Mouse (Mus musculus): ENCODE data around the gene Azin2. TPM values are rescaled to one million over a fixed set of nuclear protein-coding genes. Genes with fewer than 3 reads are reported as not detected.

Gene Azin2
- polyA plus RNA-seq, 1 experiment from 2014 or later = 10.8 TPM

DNA sequence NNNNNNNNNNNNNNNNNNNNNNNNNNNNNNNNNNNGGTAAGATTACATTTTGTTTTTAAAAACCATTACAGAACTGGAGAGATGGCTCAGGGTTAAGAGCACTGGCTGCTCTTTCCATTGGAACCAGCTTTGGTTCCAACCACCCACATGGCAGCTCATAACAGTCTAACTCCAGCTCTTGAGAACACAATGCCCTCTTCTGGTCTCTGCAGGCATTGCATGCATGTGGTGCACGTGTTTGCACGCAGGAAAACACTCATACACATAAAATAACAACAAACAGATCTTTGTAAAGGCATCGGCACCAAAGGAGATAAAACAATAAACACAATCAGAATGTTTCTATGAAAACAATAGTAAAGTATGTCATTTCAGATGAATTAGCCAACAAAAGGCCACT lies 19.9 kb downstream of the Azin2 start:
- DNase-seq (ENCODE audit: low spot score) = no peak

DNA sequence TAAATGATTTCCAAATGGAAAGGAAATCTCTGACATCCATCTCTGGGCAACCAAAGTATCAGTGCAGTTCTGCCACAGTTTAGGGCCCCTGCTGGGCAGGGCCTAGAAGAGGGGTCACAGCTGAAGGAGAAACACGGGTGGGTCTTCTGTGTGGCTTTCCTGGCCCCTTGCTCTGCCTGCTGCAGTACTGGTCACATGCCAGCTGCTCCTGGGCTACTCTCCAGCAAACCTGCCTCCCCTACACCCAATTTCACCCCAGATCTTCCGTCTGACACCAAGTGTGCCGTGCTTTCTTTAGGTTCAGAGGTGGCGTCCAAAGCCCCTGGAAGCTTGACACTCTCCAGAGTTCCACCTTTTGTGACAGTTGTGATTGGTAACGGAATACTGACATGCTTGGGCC lies 26.6 kb downstream of the Azin2 start:
- no peaks in the 10 kb centered on the region for H3K36me3 ChIP-seq (ENCODE audit: control insufficient read depth, insufficient read depth, low read length)
- H3K27ac ChIP-seq (ENCODE audit: low read depth, low read length) = no peak overlapping the region
- no peak overlapping the region for H3K9ac ChIP-seq (ENCODE audit: low read depth, low read length)
- no peaks in the 10 kb centered on the region for H3K4me1 ChIP-seq (replicated peaks; ENCODE audit: control insufficient read depth, insufficient read depth, low read length)
- no peak for ATAC-seq (ENCODE audit: low FRiP score)
- DNase-seq (ENCODE audit: low spot score) = no peak
- H3K27me3 ChIP-seq (ENCODE audit: control insufficient read depth, insufficient read depth, low read length) = no peaks in the 10 kb centered on the region
- no peaks in the 10 kb centered on the region for H3K9me3 ChIP-seq (ENCODE audit: control insufficient read depth, low read length)
- 70% methylated on average over 5 of the region's 5 CpGs for WGBS
- H3K4me3 ChIP-seq (ENCODE audit: low read depth, low read length) = no peak overlapping the region
- H3K4me2 ChIP-seq (replicated peaks; ENCODE audit: low read depth, low read length) = no peak overlapping the region

More for the DNA sequence above, 19.9 kb downstream of the Azin2 start:
- Histone ChIP-seq H3K4me2 (replicated peaks; ENCODE audit: low read depth, low read length) (no peak overlapping the region), H3K27me3 (ENCODE audit: control insufficient read depth, insufficient read depth, low read length) (no peaks in the 10 kb centered on the region), H3K36me3 (ENCODE audit: control insufficient read depth, insufficient read depth, low read length) (no peaks in the 10 kb centered on the region), H3K9ac (ENCODE audit: low read depth, low read length) (no peak overlapping the region), H3K4me3 (ENCODE audit: low read depth, low read length) (no peak overlapping the region), H3K9me3 (ENCODE audit: control insufficient read depth, low read length) (no peaks in the 10 kb centered on the region), H3K4me1 (replicated peaks; ENCODE audit: control insufficient read depth, insufficient read depth, low read length) (no peaks in the 10 kb centered on the region; the same call in 1 of the 2 replicates), H3K27ac (ENCODE audit: low read depth, low read length) (no peak overlapping the region)
- WGBS = 49% methylated on average over 3 of the region's 3 CpGs
- ATAC-seq (ENCODE audit: low FRiP score) = no peak

DNA sequence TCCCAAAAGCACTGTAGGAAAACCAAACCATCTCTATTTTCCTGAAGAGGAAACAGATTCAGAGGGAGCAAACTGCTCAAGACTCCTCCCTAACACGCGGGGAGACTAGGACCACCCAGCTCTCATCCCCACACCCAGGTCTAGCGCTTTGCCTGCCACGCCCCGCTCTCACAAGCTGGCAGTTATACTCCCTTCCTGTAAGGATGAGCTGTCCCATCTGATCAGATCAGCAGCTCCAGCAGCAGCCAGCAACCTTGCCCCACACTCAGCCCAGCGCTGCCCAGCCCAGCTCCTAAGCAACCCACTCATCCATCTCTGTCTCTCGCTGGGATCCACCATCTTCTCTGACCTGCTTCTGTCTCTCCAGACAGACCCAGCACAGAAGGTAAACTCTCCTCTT lies 29.5 kb downstream of the Azin2 start:
- DNase-seq (ENCODE audit: low spot score) (no peak), ATAC-seq (ENCODE audit: low FRiP score) (no peak)
- no peaks in the 10 kb centered on the region for H3K27me3 ChIP-seq (ENCODE audit: control insufficient read depth, insufficient read depth, low read length)
- H3K4me2 ChIP-seq (replicated peaks; ENCODE audit: low read depth, low read length) = no peak overlapping the region
- H3K4me3 ChIP-seq (ENCODE audit: low read depth, low read length) = no peak overlapping the region
- H3K36me3 ChIP-seq (ENCODE audit: control insufficient read depth, insufficient read depth, low read length) = no peaks in the 10 kb centered on the region
- no peaks in the 10 kb centered on the region for H3K9me3 ChIP-seq (ENCODE audit: control insufficient read depth, low read length)
- 77% methylated on average over 7 of the region's 7 CpGs for WGBS
- H3K27ac ChIP-seq (ENCODE audit: low read depth, low read length) = no peak overlapping the region
- H3K4me1 ChIP-seq (replicated peaks; ENCODE audit: control insufficient read depth, insufficient read depth, low read length) = no peaks in the 10 kb centered on the region
- H3K9ac ChIP-seq (ENCODE audit: low read depth, low read length) = no peak overlapping the region

DNA sequence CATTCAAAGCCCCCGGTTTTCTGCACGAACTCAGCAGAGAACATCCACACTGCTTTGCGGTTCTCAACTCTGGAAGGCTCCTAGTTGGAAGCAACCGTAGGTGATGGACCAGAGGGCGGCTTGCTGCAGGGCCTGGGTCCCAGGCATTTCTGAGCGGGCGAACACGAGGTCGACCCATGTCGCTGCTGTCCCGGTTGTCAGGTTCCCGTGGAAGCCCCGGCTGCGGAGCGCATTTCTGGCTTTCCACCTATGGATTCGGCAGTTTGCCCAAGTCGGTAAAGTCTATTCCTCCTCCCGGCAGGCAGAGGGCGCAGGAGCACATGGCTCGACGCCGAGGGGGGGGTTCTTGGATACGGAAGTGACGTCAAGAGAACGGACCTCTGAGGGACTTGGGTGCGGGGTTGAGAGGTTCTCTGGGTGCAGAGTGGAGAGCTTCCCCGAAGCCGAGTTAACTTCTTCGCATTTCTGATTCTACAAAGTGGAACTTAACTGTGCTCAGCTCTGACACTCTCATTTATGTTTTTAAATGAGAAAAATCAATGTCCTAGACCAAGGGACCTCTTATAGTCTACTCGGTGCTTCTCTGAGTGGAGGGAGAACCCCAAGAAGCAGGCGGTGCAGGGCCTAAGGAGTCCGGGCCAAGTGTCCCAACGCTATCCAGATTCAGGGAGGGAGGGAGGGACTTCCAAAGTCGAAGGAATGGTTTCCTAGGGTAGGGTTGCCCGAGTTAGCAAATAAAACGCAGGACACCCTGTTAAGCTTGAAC lies 37.2 kb downstream of the Azin2 start:
- ATAC-seq (ENCODE audit: low FRiP score) (peak; percentile 83), DNase-seq (ENCODE audit: low spot score) (peak; percentile 94)
- Histone ChIP-seq H3K27ac (ENCODE audit: low read depth, low read length) (no peak overlapping the region), H3K4me2 (replicated peaks; ENCODE audit: low read depth, low read length) (peak overlapping the region; percentile 53), H3K27me3 (ENCODE audit: control insufficient read depth, insufficient read depth, low read length) (no peaks in the 10 kb centered on the region; the same call in 1 of the 2 replicates), H3K9me3 (ENCODE audit: control insufficient read depth, low read length) (no peaks in the 10 kb centered on the region), H3K9ac (ENCODE audit: low read depth, low read length) (peak overlapping the region; percentile 31), H3K4me1 (replicated peaks; ENCODE audit: control insufficient read depth, insufficient read depth, low read length) (no peaks in the 10 kb centered on the region), H3K36me3 (ENCODE audit: control insufficient read depth, insufficient read depth, low read length) (no peaks in the 10 kb centered on the region), H3K4me3 (ENCODE audit: low read depth, low read length) (peak overlapping the region; percentile 27)
- WGBS = 13% methylated on average over 36 of the region's 36 CpGs

DNA sequence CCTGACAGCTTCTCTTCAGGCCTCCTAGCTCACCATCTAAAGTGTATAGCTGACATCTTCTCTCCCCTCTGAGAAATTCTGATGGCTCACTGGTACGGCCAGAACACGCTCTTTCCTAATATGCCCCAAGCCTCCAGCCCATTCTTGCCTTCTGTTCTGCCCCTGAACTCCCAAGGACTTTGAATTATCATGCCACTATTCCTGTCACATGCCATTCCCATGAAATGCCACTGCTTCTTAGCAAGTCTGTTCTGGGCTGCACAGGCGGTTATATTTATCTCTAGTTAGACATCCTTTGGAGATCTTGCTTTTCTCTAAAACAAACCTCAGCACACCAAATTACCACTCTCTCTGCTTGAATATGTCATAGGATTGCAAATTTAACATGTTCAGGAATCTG lies 38.6 kb downstream of the Azin2 start:
- Histone ChIP-seq H3K9ac (ENCODE audit: low read depth, low read length) (no peak overlapping the region), H3K36me3 (ENCODE audit: control insufficient read depth, insufficient read depth, low read length) (no peaks in the 10 kb centered on the region), H3K4me1 (replicated peaks; ENCODE audit: control insufficient read depth, insufficient read depth, low read length) (no peaks in the 10 kb centered on the region), H3K27me3 (ENCODE audit: control insufficient read depth, insufficient read depth, low read length) (no peaks in the 10 kb centered on the region; the same call in 1 of the 2 replicates), H3K27ac (ENCODE audit: low read depth, low read length) (no peak overlapping the region), H3K4me3 (ENCODE audit: low read depth, low read length) (no peak overlapping the region), H3K9me3 (ENCODE audit: control insufficient read depth, low read length) (no peaks in the 10 kb centered on the region), H3K4me2 (replicated peaks; ENCODE audit: low read depth, low read length) (no peak overlapping the region)
- 93% methylated on average over 3 of the region's 3 CpGs for WGBS
- ATAC-seq (ENCODE audit: low FRiP score) = no peak
- DNase-seq (ENCODE audit: low spot score) = no peak

DNA sequence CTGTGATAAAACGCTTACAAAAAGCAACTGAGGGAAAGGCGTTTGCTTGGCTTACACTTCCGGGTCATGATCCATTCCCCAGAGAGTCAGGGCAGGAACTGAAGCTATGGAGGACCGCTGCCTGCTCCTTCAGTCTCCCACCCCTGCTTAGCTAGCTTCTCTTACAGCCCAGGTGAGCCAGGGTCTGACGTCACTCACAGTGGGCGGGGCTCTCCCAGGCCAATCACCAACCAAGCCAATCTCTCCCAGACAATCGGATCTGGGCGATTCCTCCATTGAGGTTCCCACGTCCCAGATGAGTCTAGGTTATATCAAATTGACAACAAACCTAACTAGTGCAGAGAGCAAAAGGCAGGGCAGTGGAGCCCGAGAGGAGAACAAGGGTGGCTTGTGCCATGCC lies 43.1 kb downstream of the Azin2 start:
- no peak for ATAC-seq (ENCODE audit: low FRiP score)
- no peak for DNase-seq (ENCODE audit: low spot score)
- Histone ChIP-seq H3K9ac (ENCODE audit: low read depth, low read length) (no peak overlapping the region), H3K27ac (ENCODE audit: low read depth, low read length) (no peak overlapping the region), H3K4me3 (ENCODE audit: low read depth, low read length) (no peak overlapping the region), H3K27me3 (ENCODE audit: control insufficient read depth, insufficient read depth, low read length) (no peaks in the 10 kb centered on the region; the same call in 1 of the 2 replicates), H3K4me2 (replicated peaks; ENCODE audit: low read depth, low read length) (no peak overlapping the region), H3K4me1 (replicated peaks; ENCODE audit: control insufficient read depth, insufficient read depth, low read length) (no peaks in the 10 kb centered on the region), H3K36me3 (ENCODE audit: control insufficient read depth, insufficient read depth, low read length) (no peaks in the 10 kb centered on the region), H3K9me3 (ENCODE audit: control insufficient read depth, low read length) (no peaks in the 10 kb centered on the region)
- 35% methylated on average over 10 of the region's 10 CpGs for WGBS

DNA sequence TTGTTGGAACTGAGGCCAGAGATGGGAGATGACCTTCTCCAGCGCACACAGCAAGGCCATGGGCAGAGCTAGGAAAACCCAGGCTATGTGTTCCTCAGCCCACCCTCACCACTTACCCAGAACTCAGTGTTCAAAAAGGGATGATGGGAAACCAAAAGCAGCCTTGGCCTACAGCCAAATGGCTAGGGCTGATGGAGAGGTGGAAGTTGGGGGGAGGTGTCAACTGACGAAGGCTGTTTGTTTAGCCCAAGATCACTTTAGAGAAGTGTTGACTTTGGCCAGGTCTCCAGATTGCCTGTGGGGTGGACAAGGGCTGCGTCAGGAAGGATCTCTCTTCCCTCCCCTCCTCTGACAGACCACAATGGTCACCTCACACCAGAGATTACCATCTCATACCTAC lies 44.1 kb downstream of the Azin2 start:
- H3K4me3 ChIP-seq (ENCODE audit: low read depth, low read length) = no peak overlapping the region
- WGBS = 73% methylated on average over 3 of the region's 3 CpGs

DNA sequence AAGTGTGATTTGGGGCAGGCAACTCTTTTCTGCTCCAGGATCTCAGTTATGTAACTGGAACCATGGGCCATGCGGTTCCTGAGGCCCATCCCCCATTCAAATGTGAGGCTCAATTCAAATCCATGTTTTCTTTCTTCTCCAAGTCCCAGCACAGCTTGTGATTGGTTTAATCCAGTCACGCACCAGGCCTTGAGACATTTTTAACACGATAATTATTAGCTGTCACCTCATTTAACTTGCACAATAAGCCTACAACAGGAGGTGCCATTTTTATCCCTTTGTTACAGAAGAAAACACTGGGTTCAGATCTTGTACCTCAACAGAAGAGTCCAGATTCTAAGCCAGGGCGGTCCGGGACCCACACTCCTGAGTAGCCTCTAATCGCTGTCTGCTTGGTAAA lies 44.5 kb downstream of the Azin2 start:
- 86% methylated on average over 6 of the region's 6 CpGs for WGBS
- DNase-seq (ENCODE audit: low spot score) = no peak
- H3K36me3 ChIP-seq (ENCODE audit: control insufficient read depth, insufficient read depth, low read length) = no peaks in the 10 kb centered on the region
- no peak overlapping the region for H3K27ac ChIP-seq (ENCODE audit: low read depth, low read length)
- H3K4me1 ChIP-seq (replicated peaks; ENCODE audit: control insufficient read depth, insufficient read depth, low read length) = no peaks in the 10 kb centered on the region
- no peaks in the 10 kb centered on the region for H3K9me3 ChIP-seq (ENCODE audit: control insufficient read depth, low read length)
- no peaks in the 10 kb centered on the region for H3K27me3 ChIP-seq (ENCODE audit: control insufficient read depth, insufficient read depth, low read length)
- no peak for ATAC-seq (ENCODE audit: low FRiP score)
- H3K9ac ChIP-seq (ENCODE audit: low read depth, low read length) = no peak overlapping the region
- H3K4me3 ChIP-seq (ENCODE audit: low read depth, low read length) = no peak overlapping the region
- H3K4me2 ChIP-seq (replicated peaks; ENCODE audit: low read depth, low read length) = no peak overlapping the region

More for the DNA sequence above, 44.1 kb downstream of the Azin2 start:
- no peak overlapping the region for H3K4me2 ChIP-seq (replicated peaks; ENCODE audit: low read depth, low read length)
- no peaks in the 10 kb centered on the region for H3K4me1 ChIP-seq (replicated peaks; ENCODE audit: control insufficient read depth, insufficient read depth, low read length)
- no peaks in the 10 kb centered on the region for H3K27me3 ChIP-seq (ENCODE audit: control insufficient read depth, insufficient read depth, low read length)
- H3K9me3 ChIP-seq (ENCODE audit: control insufficient read depth, low read length) = no peaks in the 10 kb centered on the region
- ATAC-seq (ENCODE audit: low FRiP score) (no peak), DNase-seq (ENCODE audit: low spot score) (no peak)
- no peak overlapping the region for H3K27ac ChIP-seq (ENCODE audit: low read depth, low read length)
- no peak overlapping the region for H3K9ac ChIP-seq (ENCODE audit: low read depth, low read length)
- H3K36me3 ChIP-seq (ENCODE audit: control insufficient read depth, insufficient read depth, low read length) = no peaks in the 10 kb centered on the region

DNA sequence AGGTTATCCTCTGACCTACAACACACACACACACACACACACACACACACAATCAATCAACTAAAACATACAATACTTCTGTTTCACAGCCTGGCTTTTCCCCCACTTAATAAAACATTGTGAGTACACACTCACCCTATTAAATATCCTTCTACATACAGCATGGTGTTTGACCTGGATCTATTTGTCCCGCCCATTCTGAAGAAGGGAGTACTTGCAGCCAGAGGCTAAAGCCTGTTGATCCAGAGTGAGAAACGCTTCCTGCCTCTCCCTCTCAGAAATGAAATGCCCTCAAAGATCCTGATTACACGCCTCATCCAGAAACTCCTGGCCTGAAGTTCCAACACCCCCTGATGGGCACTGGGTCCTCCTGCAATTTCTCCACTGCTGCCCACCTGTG lies 45.1 kb downstream of the Azin2 start:
- no peaks in the 10 kb centered on the region for H3K4me1 ChIP-seq (replicated peaks; ENCODE audit: control insufficient read depth, insufficient read depth, low read length)
- no peak overlapping the region for H3K27ac ChIP-seq (ENCODE audit: low read depth, low read length)
- DNase-seq (ENCODE audit: low spot score) = no peak
- H3K36me3 ChIP-seq (ENCODE audit: control insufficient read depth, insufficient read depth, low read length) = no peaks in the 10 kb centered on the region
- H3K4me3 ChIP-seq (ENCODE audit: low read depth, low read length) = no peak overlapping the region
- no peak overlapping the region for H3K4me2 ChIP-seq (replicated peaks; ENCODE audit: low read depth, low read length)
- no peak for ATAC-seq (ENCODE audit: low FRiP score)
- 79% methylated on average over 3 of the region's 3 CpGs for WGBS
- H3K9me3 ChIP-seq (ENCODE audit: control insufficient read depth, low read length) = no peaks in the 10 kb centered on the region
- no peaks in the 10 kb centered on the region for H3K27me3 ChIP-seq (ENCODE audit: control insufficient read depth, insufficient read depth, low read length)
- no peak overlapping the region for H3K9ac ChIP-seq (ENCODE audit: low read depth, low read length)

Measured in hindbrain, embryonic 11.5 days (tissue).